Mouse (Mus musculus) stomach, embryonic 16.5 days (tissue): ENCODE data around the gene Ajm1. TPM values are rescaled to one million over a fixed set of nuclear protein-coding genes. Genes with fewer than 3 reads are reported as not detected.

ENCODE experiments used
- ATAC-seq: fragments of 200-750 bp; cut with Nextera tagmentation; 2 replicates; pipeline ENCODE4 v1.8.0; 2017; ENCODE audit warnings: moderate number of reproducible peaks, moderate TSS enrichment; ENCODE audit not compliant: insufficient read depth, low FRiP score
- H3K27ac ChIP-seq: fragments of 300-500 bp; sonication (generic); 2 replicates; pipeline ENCODE4 v1.5.1; 2014; ENCODE audit warnings: low read length
- H3K27me3 ChIP-seq: fragments of 300-500 bp; sonication (generic); 2 replicates; pipeline ENCODE4 v1.6.1; 2014; ENCODE audit warnings: low read length, control low read depth, mixed read lengths; ENCODE audit not compliant: control insufficient read depth, insufficient read depth
- H3K36me3 ChIP-seq: fragments of 300-500 bp; sonication (generic); 2 replicates; pipeline ENCODE4 v1.6.1; 2014; ENCODE audit warnings: low read length; ENCODE audit not compliant: control insufficient read depth, insufficient read depth
- H3K4me1 ChIP-seq: fragments of 300-500 bp; sonication (generic); 2 replicates; pipeline ENCODE4 v1.6.1; 2014; ENCODE audit warnings: low read length, control low read depth, mixed read lengths; ENCODE audit not compliant: control insufficient read depth, insufficient read depth
- H3K4me2 ChIP-seq: fragments of 300-500 bp; sonication (generic); 2 replicates; pipeline ENCODE4 v1.6.1; 2014; ENCODE audit warnings: low read depth, low read length, mixed read lengths
- H3K4me3 ChIP-seq: fragments of 300-500 bp; sonication (generic); replicated peaks from 2 replicates; pipeline ENCODE4 v1.5.1; 2014; ENCODE audit warnings: mild to moderate bottlenecking, low read length
- H3K9ac ChIP-seq: fragments of 300-500 bp; sonication (generic); 2 replicates; pipeline ENCODE4 v1.6.1; 2014; ENCODE audit warnings: low read length
- H3K9me3 ChIP-seq: fragments of 300-500 bp; sonication (generic); replicated peaks from 2 replicates; pipeline ENCODE4 v1.6.1; 2016; ENCODE audit warnings: low read length, control low read depth; ENCODE audit not compliant: control insufficient read depth
- WGBS: fragments of 180-500 bp; shearing (Covaris S2); extraction: QIAGEN DNeasy Blood & Tissue Kit; methylation state at CpG from one replicate; pipeline ENCODE4 v1.1.7; 2014; 5-methylcytosine and 5-hydroxymethylcytosine counted together
- polyA plus RNA-seq: library from polyadenylated mRNA; unstranded; fragments of >200 nt; fragmentation: Nextera tagmentation; extraction: Ambion mirVana; gene quantifications from 2 replicates; pipeline ENCODE4 v1.2.1, GENCODE M21; 2015

Ajm1 gene
- polyA plus RNA-seq, result 0.26 and 0.94 TPM in 2 replicates

- Histone ChIP-seq H3K9ac (peak within 1 kb of the TSS; percentile 40), H3K27ac (no peak within 1 kb of the TSS), H3K27me3 (peaks cover 46% of the 10 kb centered on the region), H3K4me3 (peak within 1 kb of the TSS; percentile 38), H3K4me1 (peaks cover 37% of the 10 kb centered on the region), H3K9me3 (no peaks in the 10 kb centered on the region), H3K4me2 (peak within 1 kb of the TSS; percentile 65), H3K36me3 (peaks cover 4% of the 10 kb centered on the region; the same call in 1 of the 2 replicates)
- ATAC-seq, result peak; percentile 69
- WGBS, result 4% methylated on average over 19 of the region's 19 CpGs
These were observed at the start of gene Ajm1 for GRCm38 (mm10) chr2:25581294-25581864. Gene Ajm1 (minus strand): TSS chr2:25581757.

- Histone ChIP-seq H3K36me3 (no peaks in the 10 kb centered on the region), H3K9ac (no peak overlapping the region), H3K27ac (no peak overlapping the region), H3K4me2 (no peak overlapping the region), H3K4me3 (no peak overlapping the region), H3K9me3 (no peaks in the 10 kb centered on the region), H3K4me1 (no peaks in the 10 kb centered on the region), H3K27me3 (no peaks in the 10 kb centered on the region)
- 49% methylated on average over 4 of the region's 4 CpGs for WGBS
- no peak for ATAC-seq
These were observed 47.2 kb upstream of the Ajm1 start for GRCm38 (mm10) chr2:25628738-25629137.

- WGBS, result 69% methylated on average over 6 of the region's 6 CpGs
- Histone ChIP-seq H3K27ac (no peak within 1 kb of the TSS), H3K9ac (no peak within 1 kb of the TSS), H3K9me3 (no peaks in the 10 kb centered on the region), H3K4me3 (no peak within 1 kb of the TSS), H3K4me2 (no peak within 1 kb of the TSS), H3K36me3 (no peaks in the 10 kb centered on the region), H3K4me1 (no peaks in the 10 kb centered on the region), H3K27me3 (no peaks in the 10 kb centered on the region)
- ATAC-seq, result no peak
These were observed 46.3 kb upstream of the Ajm1 start, which contains the start of gene Fcna for GRCm38 (mm10) chr2:25627811-25628210. Gene Fcna (minus strand): TSS chr2:25628030.

- no peak overlapping the region for H3K4me2 ChIP-seq
- H3K27ac ChIP-seq, result no peak overlapping the region
- ATAC-seq, result no peak
- WGBS, result 35% methylated on average over 5 of the region's 5 CpGs
- no peak overlapping the region for H3K4me3 ChIP-seq
- H3K9me3 ChIP-seq, result no peaks in the 10 kb centered on the region
- H3K36me3 ChIP-seq, result no peaks in the 10 kb centered on the region
- no peaks in the 10 kb centered on the region for H3K27me3 ChIP-seq
- no peak overlapping the region for H3K9ac ChIP-seq
- no peaks in the 10 kb centered on the region for H3K4me1 ChIP-seq
These were observed 44.4 kb upstream of the Ajm1 start for GRCm38 (mm10) chr2:25625986-25626385.

DNA sequence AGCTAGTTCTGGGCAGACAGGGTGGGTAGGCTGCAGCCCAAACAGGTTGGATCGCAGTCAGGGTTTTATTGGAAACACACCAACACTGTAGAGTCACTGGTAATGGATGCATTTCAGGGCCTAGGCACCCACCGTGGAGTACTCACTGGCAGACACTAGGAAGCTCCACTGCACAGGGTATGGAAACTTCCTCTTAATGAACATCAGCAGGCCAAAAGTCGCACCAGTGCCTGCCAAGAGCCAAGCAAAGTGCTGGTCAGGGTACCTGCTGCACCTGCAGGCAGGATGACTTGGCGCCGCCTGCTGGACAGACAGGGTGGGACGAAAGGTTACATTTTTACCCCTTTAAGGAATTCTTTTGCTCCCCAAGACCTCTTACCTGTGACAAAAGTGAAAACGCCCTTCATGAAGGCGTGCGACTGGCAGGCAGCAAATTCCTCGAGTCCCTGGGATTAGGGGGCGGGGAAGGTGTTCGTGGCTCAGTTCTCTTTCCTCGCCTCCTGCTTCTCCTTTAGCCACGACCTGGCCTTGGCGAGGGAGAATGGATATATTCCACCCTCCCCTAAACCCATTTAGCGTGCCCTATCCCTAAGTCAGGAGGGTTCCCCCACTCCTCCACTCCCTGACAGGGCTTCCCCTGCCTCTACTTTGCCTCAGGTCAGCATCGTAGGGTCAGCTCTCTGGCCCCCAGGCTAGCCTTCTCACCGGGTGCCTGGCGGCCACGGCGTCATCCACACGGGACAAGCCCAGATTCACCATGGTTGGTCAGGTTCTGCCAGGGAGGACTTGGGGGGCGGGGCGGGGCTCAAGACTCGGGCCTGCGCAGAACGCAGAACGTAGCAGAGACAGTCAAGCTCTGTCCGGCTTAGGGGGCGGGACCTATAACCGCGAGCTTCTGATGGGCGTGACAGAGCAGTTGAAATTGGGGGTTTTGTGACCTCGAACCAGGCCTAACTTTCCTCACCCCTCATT, 40.0 kb upstream of the Ajm1 start, which contains the start of gene Tmem141:
Gene Tmem141 (minus strand): TSS at position 777 of the 972 bp plus-strand sequence.
- peak; percentile 93 for ATAC-seq
- H3K4me1 ChIP-seq, result no peaks in the 10 kb centered on the region
- H3K4me2 ChIP-seq, result peak within 1 kb of the TSS; percentile 63
- WGBS, result 5% methylated on average over 34 of the region's 34 CpGs
- H3K9me3 ChIP-seq, result no peaks in the 10 kb centered on the region
- H3K36me3 ChIP-seq, result no peaks in the 10 kb centered on the region
- H3K27ac ChIP-seq, result peak within 1 kb of the TSS; percentile 7; the same call in 1 of the 2 replicates
- H3K27me3 ChIP-seq, result peaks cover 9% of the 10 kb centered on the region
- H3K9ac ChIP-seq, result peak within 1 kb of the TSS; percentile 77
- H3K4me3 ChIP-seq, result peak within 1 kb of the TSS; percentile 57

GRCm38 (mm10) chr2:25620852-25621228, 39.3 kb upstream of the Ajm1 start:
- peak overlapping the region; percentile 63 for H3K4me2 ChIP-seq
- H3K27ac ChIP-seq, result no peak overlapping the region
- H3K9me3 ChIP-seq, result no peaks in the 10 kb centered on the region
- H3K4me1 ChIP-seq, result no peaks in the 10 kb centered on the region
- no peak for ATAC-seq
- H3K4me3 ChIP-seq, result no peak overlapping the region; the same call in 1 of the 2 replicates
- H3K36me3 ChIP-seq, result no peaks in the 10 kb centered on the region
- H3K27me3 ChIP-seq, result peaks cover 16% of the 10 kb centered on the region
- 0 out of 2 replicates have a peak overlapping the region, but pooled peaks have one; percentile 77 for H3K9ac ChIP-seq
- 82% methylated on average over 4 of the region's 4 CpGs for WGBS

DNA sequence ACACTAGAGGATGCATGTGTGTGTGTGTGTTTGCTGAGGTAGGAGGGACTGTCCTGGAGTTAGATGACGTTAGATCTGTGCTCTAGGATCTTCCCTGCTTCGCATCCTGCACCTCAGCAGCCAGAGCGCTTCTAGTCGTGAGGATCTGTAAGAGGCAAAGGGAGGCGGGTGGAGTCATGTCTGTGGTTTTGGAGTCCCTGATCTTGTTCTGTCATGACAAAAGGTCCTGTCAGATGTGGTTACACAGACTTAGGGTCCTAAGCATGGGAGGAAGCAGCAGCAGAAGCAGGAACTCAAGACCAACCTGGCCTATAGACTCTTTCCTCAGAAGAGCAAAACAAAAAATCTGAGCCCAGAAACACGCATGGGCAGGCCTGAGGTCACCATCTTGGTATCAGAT, 38.8 kb upstream of the Ajm1 start:
- Histone ChIP-seq H3K9ac (no peak overlapping the region), H3K9me3 (no peaks in the 10 kb centered on the region), H3K4me3 (no peak overlapping the region), H3K4me2 (no peak overlapping the region), H3K27ac (no peak overlapping the region), H3K4me1 (no peaks in the 10 kb centered on the region), H3K36me3 (no peaks in the 10 kb centered on the region), H3K27me3 (peaks cover 20% of the 10 kb centered on the region)
- ATAC-seq, result no peak
- WGBS, result 70% methylated on average over 6 of the region's 6 CpGs

DNA sequence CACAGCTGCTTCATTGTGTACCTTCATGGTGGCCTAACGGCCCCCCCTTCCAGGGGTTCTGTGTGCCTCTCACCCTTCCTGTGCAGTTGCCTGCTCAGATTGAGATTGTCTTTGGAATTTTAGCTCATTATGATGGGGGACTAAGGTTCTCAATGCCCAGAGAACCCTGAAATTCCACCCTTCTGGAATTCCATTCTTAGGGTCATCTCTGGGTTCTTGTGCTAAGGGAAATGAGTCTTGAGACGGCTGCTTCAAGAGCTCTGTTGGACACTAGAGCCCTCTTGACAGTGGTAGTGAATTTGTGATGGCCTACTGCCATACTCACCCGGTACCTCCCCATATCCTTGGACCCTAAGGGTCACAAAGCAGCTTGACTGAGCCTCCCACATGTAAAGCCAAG, 36.0 kb upstream of the Ajm1 start, which contains the start of gene Ccdc183:
Gene Ccdc183 (minus strand): TSS at position 101 of the 400 bp plus-strand sequence.
- ATAC-seq, result no peak
- WGBS, result 79% methylated on average over 3 of the region's 3 CpGs
- peaks cover 28% of the 10 kb centered on the region for H3K27me3 ChIP-seq
- no peak within 1 kb of the TSS for H3K4me3 ChIP-seq
- no peak within 1 kb of the TSS for H3K4me2 ChIP-seq
- no peaks in the 10 kb centered on the region for H3K9me3 ChIP-seq
- H3K27ac ChIP-seq, result no peak within 1 kb of the TSS
- H3K4me1 ChIP-seq, result no peaks in the 10 kb centered on the region
- H3K36me3 ChIP-seq, result no peaks in the 10 kb centered on the region
- H3K9ac ChIP-seq, result no peak within 1 kb of the TSS

DNA sequence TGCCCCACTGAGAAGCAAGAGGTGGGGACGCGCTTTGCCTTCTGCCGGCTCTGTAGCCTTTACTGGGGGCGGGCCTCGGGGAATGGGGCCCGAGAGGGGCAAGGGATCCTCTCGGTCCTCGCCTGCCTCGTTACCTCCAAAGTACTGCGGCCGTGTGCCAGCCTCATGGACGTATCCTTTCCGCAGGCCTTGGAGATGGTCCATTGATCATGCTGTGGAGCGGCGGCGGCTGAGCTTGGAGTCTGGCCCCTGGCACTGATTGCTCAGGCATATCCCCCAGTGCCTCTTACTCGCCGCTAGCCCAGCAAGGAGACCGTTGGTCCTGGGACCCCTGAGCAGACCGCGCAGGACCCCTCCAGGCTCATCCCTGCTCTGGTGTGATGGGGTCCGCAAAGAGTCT, 34.8 kb upstream of the Ajm1 start:
- Histone ChIP-seq H3K36me3 (no peaks in the 10 kb centered on the region), H3K9me3 (no peaks in the 10 kb centered on the region), H3K27ac (no peak overlapping the region), H3K4me3 (peak overlapping the region; percentile 21; the same call in 1 of the 2 replicates), H3K9ac (peak overlapping the region; percentile 49; the same call in 1 of the 2 replicates), H3K4me1 (no peaks in the 10 kb centered on the region), H3K27me3 (peaks cover 28% of the 10 kb centered on the region), H3K4me2 (peak overlapping the region; percentile 46)
- ATAC-seq, result no peak
- 12% methylated on average over 22 of the region's 22 CpGs for WGBS
